In the genomic region with DNA sequence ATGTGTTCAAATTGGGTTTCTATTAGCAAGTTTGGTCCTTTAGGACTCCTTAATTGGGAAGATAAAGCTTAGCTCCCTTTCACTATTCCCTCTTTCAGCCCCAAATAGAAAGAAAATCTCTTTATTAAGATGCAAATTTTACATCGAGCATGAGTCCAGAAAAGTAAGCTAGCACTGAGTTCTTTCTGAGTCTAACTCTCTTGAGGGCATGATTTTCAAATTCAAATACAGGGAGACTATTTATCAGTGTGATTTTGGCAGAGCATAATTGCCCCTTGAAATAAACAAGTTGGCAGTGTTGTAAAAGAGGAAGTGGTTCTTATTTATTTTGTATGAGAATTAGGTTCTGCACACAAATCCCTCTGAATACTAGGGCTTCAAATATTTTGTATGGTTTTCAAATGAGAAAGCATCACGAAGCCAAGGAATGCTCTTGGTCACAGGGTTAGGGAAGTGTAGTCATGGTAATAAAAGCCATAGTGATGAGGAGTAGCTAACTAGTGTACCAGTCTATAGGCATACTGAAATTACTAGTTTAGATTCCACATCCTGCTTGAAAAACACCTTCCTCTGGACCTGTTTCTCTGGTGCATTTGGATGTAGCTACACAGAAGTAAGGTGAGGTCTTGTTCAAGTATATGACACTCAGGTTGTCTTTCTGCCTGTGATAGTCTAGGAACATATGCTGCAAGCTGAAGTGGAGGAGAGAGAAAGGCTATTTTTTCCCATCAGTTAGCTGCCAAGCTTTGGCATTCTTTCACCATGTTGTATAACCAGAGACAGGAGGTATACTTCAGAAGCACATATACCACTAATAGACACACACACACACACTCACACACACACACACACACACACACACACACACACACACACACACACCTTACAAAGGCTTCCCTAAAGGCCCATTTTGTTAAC, we compare ENCODE assay signal across 15 mouse cellular contexts. TPM values are rescaled to one million over a fixed set of nuclear protein-coding genes. Genes with fewer than 3 reads are reported as not detected.
A peak's percentile ranks its signal among the peaks of the same experiment; 100 is the strongest.
DNase-seq lines count a peak whose midpoint lies in the region; ATAC-seq lines count a peak whose summit lies in the region.
"Had no signal": no experiment of that assay in that cellular context is flagged by ENCODE, and none has a peak within 500 bp of the region (broad histone marks: within the 10 kb centered on the region; RNA-seq: fewer than 3 reads in every experiment).

No protein-coding gene starts in this region.

- no peak overlapping the region for H3K4me2 ChIP-seq in forebrain, embryonic 13.5 days
- no peak overlapping the region for H3K4me2 ChIP-seq in forebrain, embryonic 12.5 days
- H3K4me2 ChIP-seq: hindbrain, embryonic 13.5 days; lung, embryonic 15.5 days had no signal

- H3K27me3 ChIP-seq in forebrain, embryonic 13.5 days: no peaks in the 10 kb centered on the region
- no peaks in the 10 kb centered on the region for H3K27me3 ChIP-seq in forebrain, embryonic 12.5 days
- H3K27me3 ChIP-seq: hindbrain, embryonic 13.5 days; lung, embryonic 15.5 days had no signal

- WGBS in forebrain, embryonic 13.5 days: 12% methylated on average over 2 of the region's 2 CpGs
- 35% methylated on average over 2 of the region's 2 CpGs for WGBS in forebrain, embryonic 12.5 days

- peak; percentile 60 for ATAC-seq in forebrain, embryonic 13.5 days
- ATAC-seq in forebrain, embryonic 12.5 days (ENCODE audit: low FRiP score): no peak

- H3K9me3 ChIP-seq in forebrain, embryonic 13.5 days (replicated peaks): no peaks in the 10 kb centered on the region
- no peaks in the 10 kb centered on the region for H3K9me3 ChIP-seq in forebrain, embryonic 12.5 days
- H3K9me3 ChIP-seq: hindbrain, embryonic 13.5 days; lung, embryonic 15.5 days had no signal

- peak; percentile 39 for DNase-seq in right cerebral cortex, adult 18-20 months
- no peak for DNase-seq in right cerebral cortex, postnatal 4 days
- peak; percentile 13 for DNase-seq in layer of hippocampus, adult 9-10 months (ENCODE audit: low spot score)
- no peak for DNase-seq in gastrocnemius, adult 18-20 months (ENCODE audit: low spot score)
- DNase-seq in kidney, postnatal 4 days: no peak
- DNase-seq in spleen, adult 12 weeks (ENCODE audit: low spot score): no peak
- DNase-seq: adrenal gland, adult 8-10 months; gastrocnemius, postnatal 25 days; kidney, adult 18-20 months had no signal

- H3K36me3 ChIP-seq in forebrain, embryonic 13.5 days (ENCODE audit: poor library complexity, severe bottlenecking): no peaks in the 10 kb centered on the region
- no peaks in the 10 kb centered on the region for H3K36me3 ChIP-seq in forebrain, embryonic 12.5 days (replicated peaks)
- H3K36me3 ChIP-seq: hindbrain, embryonic 13.5 days; lung, embryonic 15.5 days had no signal

- no peaks in the 10 kb centered on the region for H3K4me1 ChIP-seq in forebrain, embryonic 13.5 days
- H3K4me1 ChIP-seq in forebrain, embryonic 12.5 days: no peaks in the 10 kb centered on the region
- H3K4me1 ChIP-seq: hindbrain, embryonic 13.5 days; lung, embryonic 15.5 days had no signal

- no peak overlapping the region for H3K4me3 ChIP-seq in forebrain, embryonic 13.5 days
- H3K4me3 ChIP-seq in forebrain, embryonic 12.5 days (replicated peaks): no peak overlapping the region
- H3K4me3 ChIP-seq: hindbrain, embryonic 13.5 days; lung, embryonic 15.5 days had no signal

- H3K27ac ChIP-seq in forebrain, embryonic 13.5 days: no peak overlapping the region
- no peak overlapping the region for H3K27ac ChIP-seq in forebrain, embryonic 12.5 days
- H3K27ac ChIP-seq: hindbrain, embryonic 13.5 days; lung, embryonic 15.5 days had no signal

- H3K9ac ChIP-seq in forebrain, embryonic 13.5 days: no peak overlapping the region
- H3K9ac ChIP-seq in forebrain, embryonic 12.5 days: no peak overlapping the region
- H3K9ac ChIP-seq: hindbrain, embryonic 13.5 days; lung, embryonic 15.5 days had no signal

RNA-seq across cellular contexts. Expression of gene Tspan7, which starts 34.6 kb away (rescaled TPM):
- 165 and 188 TPM in 2 replicates for polyA plus RNA-seq in forebrain, embryonic 13.5 days (2015; fragmentation: Nextera tagmentation; extraction: Ambion mirVana)
- 118 and 121 TPM in 2 replicates for polyA plus RNA-seq in forebrain, embryonic 12.5 days (2016; fragmentation: Nextera tagmentation; extraction: Ambion mirVana)
- 100 to 1,000 TPM; 114 TPM for total RNA-seq in gastrocnemius, adult 18-20 months (2021)
- total RNA-seq: common myeloid progenitor, adult 5-6 weeks; megakaryocyte-erythroid progenitor cell, adult 5-6 weeks had no signal

Comparison
In these comparisons a context has a peak if more than half of its experiments do, and no peak if none do; other contexts are left out.
1. DNase-seq: peak in right cerebral cortex, adult 18-20 months (single experiment) and layer of hippocampus, adult 9-10 months (single experiment); none in right cerebral cortex, postnatal 4 days (single experiment), gastrocnemius, adult 18-20 months (single experiment), kidney, postnatal 4 days (0 of 2) and spleen, adult 12 weeks (single experiment).